In genomic region chr9:62721791-62722190, GRCm38 (mm10) we compare ENCODE assay signal across 19 mouse cellular contexts. TPM values are rescaled to one million over a fixed set of nuclear protein-coding genes. Genes with fewer than 3 reads are reported as not detected.
DNase-seq lines count a peak whose midpoint lies in the region; ATAC-seq and TF ChIP-seq lines count a peak whose summit lies in the region.
"Had no signal": no experiment of that assay in that cellular context is flagged by ENCODE, and none has a peak within 500 bp of the region (broad histone marks: within the 10 kb centered on the region; RNA-seq: fewer than 3 reads in every experiment).

No protein-coding gene starts in this region.

- no peaks in the 10 kb centered on the region for H3K36me3 ChIP-seq in embryonic facial prominence, embryonic 13.5 days
- H3K36me3 ChIP-seq in limb, embryonic 14.5 days (ENCODE audit: control insufficient read depth, insufficient read depth, low read length) = no peaks in the 10 kb centered on the region
- H3K36me3 ChIP-seq: liver, embryonic 15.5 days; midbrain, embryonic 13.5 days had no signal

- H3K4me1 ChIP-seq in embryonic facial prominence, embryonic 13.5 days = peaks cover 73% of the 10 kb centered on the region
- peaks cover 59% of the 10 kb centered on the region for H3K4me1 ChIP-seq in limb, embryonic 14.5 days (ENCODE audit: control insufficient read depth, insufficient read depth, low read length)
- H3K4me1 ChIP-seq: liver, embryonic 15.5 days had no signal

- peak; percentile 42 to 64 for DNase-seq in cerebellum, postnatal 10 days
- no peak for DNase-seq in cerebellum, postnatal 36 days
- peak; percentile 45 for DNase-seq in left cerebral cortex, postnatal 4 days
- no peak for DNase-seq in left cerebral cortex, postnatal 10 days (ENCODE audit: extremely low spot score in 1 of 2, low spot score in 2 of 2)
- peak; percentile 78 for DNase-seq in limb, embryonic 14.5 days (ENCODE audit: low spot score)
- DNase-seq in urinary bladder, postnatal 10 days (ENCODE audit: low spot score) = no peak
- DNase-seq: adrenal gland, adult 8-10 months; cerebellum, adult 11-12 months; gastrocnemius, postnatal 10 days; heart, postnatal 14 days; kidney, adult 9 months; kidney, postnatal 4 days; thymus, postnatal 14 days had no signal

- no peak for TF ChIP-seq POLR2A in limb, embryonic 14.5 days (IDR thresholded peaks at IDR 0.05; ENCODE audit: borderline replicate concordance, extremely low read depth, insufficient read depth, insufficient read length)

- H3K4me2 ChIP-seq in embryonic facial prominence, embryonic 13.5 days = no peak overlapping the region
- no peak overlapping the region; the same call in 1 of the 2 replicates for H3K4me2 ChIP-seq in limb, embryonic 14.5 days (replicated peaks; ENCODE audit: low read depth, low read length, severe bottlenecking)
- H3K4me2 ChIP-seq: liver, embryonic 15.5 days; midbrain, embryonic 13.5 days had no signal

- H3K4me3 ChIP-seq in embryonic facial prominence, embryonic 13.5 days = no peak overlapping the region
- H3K4me3 ChIP-seq in limb, embryonic 14.5 days (replicated peaks; ENCODE audit: low read length) = no peak overlapping the region
- H3K4me3 ChIP-seq: liver, embryonic 15.5 days; midbrain, embryonic 13.5 days had no signal

- no peaks in the 10 kb centered on the region for H3K27me3 ChIP-seq in embryonic facial prominence, embryonic 13.5 days
- no peaks in the 10 kb centered on the region for H3K27me3 ChIP-seq in limb, embryonic 14.5 days (ENCODE audit: control insufficient read depth, insufficient read depth, low read length)
- H3K27me3 ChIP-seq: liver, embryonic 15.5 days; midbrain, embryonic 13.5 days had no signal

- WGBS in embryonic facial prominence, embryonic 13.5 days = 44% methylated on average over 2 of the region's 2 CpGs
- 19% methylated on average over 2 of the region's 2 CpGs for WGBS in limb, embryonic 14.5 days

- H3K9me3 ChIP-seq in embryonic facial prominence, embryonic 13.5 days = no peaks in the 10 kb centered on the region
- H3K9me3 ChIP-seq in limb, embryonic 14.5 days (ENCODE audit: control insufficient read depth, low read length) = no peaks in the 10 kb centered on the region
- H3K9me3 ChIP-seq: liver, embryonic 15.5 days; midbrain, embryonic 13.5 days had no signal

- peak overlapping the region; percentile 82 for H3K27ac ChIP-seq in embryonic facial prominence, embryonic 13.5 days
- H3K27ac ChIP-seq in limb, embryonic 14.5 days (replicated peaks; ENCODE audit: low read depth, low read length) = peak overlapping the region; percentile 86
- H3K27ac ChIP-seq: liver, embryonic 15.5 days; midbrain, embryonic 13.5 days; stomach, postnatal 0 days had no signal

- intact Hi-C loops in left cerebral cortex, postnatal 4 days (cut with DNase I) = no loop called here
- intact Hi-C loops in left cerebral cortex, postnatal 10 days (cut with DNase I) = no loop called here

- H3K9ac ChIP-seq in embryonic facial prominence, embryonic 13.5 days = no peak overlapping the region
- H3K9ac ChIP-seq in limb, embryonic 14.5 days (ENCODE audit: low read depth, low read length, severe bottlenecking) = no peak overlapping the region
- H3K9ac ChIP-seq: liver, embryonic 15.5 days; midbrain, embryonic 13.5 days had no signal

- peak; percentile 58; the same call in 1 of the 2 replicates for ATAC-seq in embryonic facial prominence, embryonic 13.5 days (ENCODE audit: insufficient number of reproducible peaks, insufficient read depth, low FRiP score, low TSS enrichment, low read depth)
- peak; percentile 80 for ATAC-seq in limb, embryonic 14.5 days (ENCODE audit: low FRiP score, low read depth)
- ATAC-seq in CD4-positive, CD25-positive, alpha-beta regulatory T cell, adult 4 months = no peak
- ATAC-seq: midbrain, embryonic 13.5 days had no signal

RNA-seq across cellular contexts. Expression of gene Itga11, which starts 44.2 kb away (rescaled TPM):
- 1 to 10 TPM; 1.7 to 1.8 TPM for total RNA-seq in left cerebral cortex, postnatal 4 days (2021)
- 1 to 10 TPM; 1.1 to 1.4 TPM for total RNA-seq in left cerebral cortex, postnatal 10 days (2021)
- 3.4 and 5.4 TPM in 2 replicates for polyA plus RNA-seq in embryonic facial prominence, embryonic 13.5 days (2015; fragmentation: Nextera tagmentation; extraction: Ambion mirVana)
- polyA plus RNA-seq in limb, embryonic 14.5 days (2012; rRNA removed) = 18.2 and 24.2 TPM in 2 replicates
- 11.6 and 13.5 TPM in 2 replicates for polyA plus RNA-seq in limb, embryonic 14.5 days (2014; fragmentation: Nextera tagmentation; extraction: Ambion mirVana)
- under 1 TPM; 0.11 to 0.12 TPM for polyA plus RNA-seq in CD4-positive, CD25-positive, alpha-beta regulatory T cell, adult 4 months (2017; shearing (Covaris generic))
- total RNA-seq: MEL had no signal

Comparison
In these comparisons a context has a peak if more than half of its experiments do, and no peak if none do; other contexts are left out.
1. DNase-seq: peak in cerebellum, postnatal 10 days (2 of 2), left cerebral cortex, postnatal 4 days (single experiment) and limb, embryonic 14.5 days (single experiment); none in cerebellum, postnatal 36 days (0 of 2), left cerebral cortex, postnatal 10 days (0 of 2) and urinary bladder, postnatal 10 days (single experiment).